Mouse (Mus musculus): ENCODE measurements around the gene Ube2j2. TPM values are rescaled to one million over a fixed set of nuclear protein-coding genes. Genes with fewer than 3 reads are reported as not detected.

The Ube2j2 gene
- polyA plus RNA-seq, 1 experiment from 2014 or later = 101 TPM

GRCm38 (mm10) chr4:155970286-155970685, 26.7 kb downstream of the Ube2j2 start:
- Histone ChIP-seq H3K9ac (ENCODE audit: low read depth, low read length) (no peak overlapping the region), H3K4me3 (ENCODE audit: low read depth, low read length) (no peak overlapping the region), H3K27ac (ENCODE audit: low read depth, low read length) (no peak overlapping the region), H3K36me3 (ENCODE audit: control insufficient read depth, insufficient read depth) (peaks cover 12% of the 10 kb centered on the region), H3K27me3 (replicated peaks; ENCODE audit: control insufficient read depth, insufficient read depth, low read length) (no peaks in the 10 kb centered on the region), H3K4me1 (replicated peaks; ENCODE audit: control insufficient read depth, insufficient read depth, low read length) (peaks cover 7% of the 10 kb centered on the region; the same call in 1 of the 2 replicates), H3K4me2 (replicated peaks; ENCODE audit: low read depth) (no peak overlapping the region), H3K9me3 (ENCODE audit: control insufficient read depth) (no peaks in the 10 kb centered on the region)
- TF ChIP-seq CTCF (IDR thresholded peaks at IDR 0.05; ENCODE audit: low read depth) = no peak
- ATAC-seq = no peak
- WGBS = 83% methylated on average over 5 of the region's 5 CpGs

GRCm38 (mm10) chr4:155972651-155973050, 29.0 kb downstream of the Ube2j2 start:
- Histone ChIP-seq H3K27ac (ENCODE audit: low read depth, low read length) (no peak overlapping the region), H3K4me2 (replicated peaks; ENCODE audit: low read depth) (no peak overlapping the region), H3K4me1 (replicated peaks; ENCODE audit: control insufficient read depth, insufficient read depth, low read length) (peaks cover 7% of the 10 kb centered on the region; the same call in 1 of the 2 replicates), H3K9ac (ENCODE audit: low read depth, low read length) (no peak overlapping the region), H3K36me3 (ENCODE audit: control insufficient read depth, insufficient read depth) (no peaks in the 10 kb centered on the region), H3K27me3 (replicated peaks; ENCODE audit: control insufficient read depth, insufficient read depth, low read length) (no peaks in the 10 kb centered on the region), H3K4me3 (ENCODE audit: low read depth, low read length) (no peak overlapping the region), H3K9me3 (ENCODE audit: control insufficient read depth) (no peaks in the 10 kb centered on the region)
- 82% methylated on average over 6 of the region's 6 CpGs for WGBS
- ATAC-seq = no peak
- TF ChIP-seq CTCF (IDR thresholded peaks at IDR 0.05; ENCODE audit: low read depth) = no peak

- Histone ChIP-seq H3K4me2 (replicated peaks; ENCODE audit: low read depth) (no peak overlapping the region), H3K4me3 (ENCODE audit: low read depth, low read length) (no peak overlapping the region), H3K36me3 (ENCODE audit: control insufficient read depth, insufficient read depth) (no peaks in the 10 kb centered on the region), H3K9me3 (ENCODE audit: control insufficient read depth) (no peaks in the 10 kb centered on the region), H3K9ac (ENCODE audit: low read depth, low read length) (no peak overlapping the region), H3K4me1 (replicated peaks; ENCODE audit: control insufficient read depth, insufficient read depth, low read length) (peaks cover 7% of the 10 kb centered on the region; the same call in 1 of the 2 replicates), H3K27ac (ENCODE audit: low read depth, low read length) (no peak overlapping the region), H3K27me3 (replicated peaks; ENCODE audit: control insufficient read depth, insufficient read depth, low read length) (no peaks in the 10 kb centered on the region)
- 0 out of 2 replicates have a peak, but pooled peaks have one; percentile 16 for TF ChIP-seq CTCF (IDR thresholded peaks at IDR 0.05; ENCODE audit: low read depth)
- ATAC-seq = no peak
- WGBS = 82% methylated on average over 2 of the region's 2 CpGs
Observed at GRCm38 (mm10) chr4:155973239-155973638, 29.6 kb downstream of the Ube2j2 start.

GRCm38 (mm10) chr4:155981436-155982082, 37.9 kb downstream of the Ube2j2 start:
- 80% methylated on average over 12 of the region's 12 CpGs for WGBS
- no peaks in the 10 kb centered on the region for H3K27me3 ChIP-seq (replicated peaks; ENCODE audit: control insufficient read depth, insufficient read depth, low read length)
- no peak overlapping the region for H3K4me3 ChIP-seq (ENCODE audit: low read depth, low read length)
- H3K4me2 ChIP-seq (replicated peaks; ENCODE audit: low read depth) = no peak overlapping the region
- H3K27ac ChIP-seq (ENCODE audit: low read depth, low read length) = no peak overlapping the region
- ATAC-seq = no peak
- H3K9me3 ChIP-seq (ENCODE audit: control insufficient read depth) = no peaks in the 10 kb centered on the region
- no peaks in the 10 kb centered on the region for H3K4me1 ChIP-seq (replicated peaks; ENCODE audit: control insufficient read depth, insufficient read depth, low read length)
- TF ChIP-seq CTCF (IDR thresholded peaks at IDR 0.05; ENCODE audit: low read depth) = no peak
- no peak overlapping the region for H3K9ac ChIP-seq (ENCODE audit: low read depth, low read length)
- no peaks in the 10 kb centered on the region for H3K36me3 ChIP-seq (ENCODE audit: control insufficient read depth, insufficient read depth)

GRCm38 (mm10) chr4:155983788-155984187, 40.2 kb downstream of the Ube2j2 start:
- Histone ChIP-seq H3K27ac (ENCODE audit: low read depth, low read length) (no peak overlapping the region), H3K4me3 (ENCODE audit: low read depth, low read length) (no peak overlapping the region), H3K9me3 (ENCODE audit: control insufficient read depth) (no peaks in the 10 kb centered on the region), H3K36me3 (ENCODE audit: control insufficient read depth, insufficient read depth) (no peaks in the 10 kb centered on the region), H3K4me2 (replicated peaks; ENCODE audit: low read depth) (no peak overlapping the region), H3K27me3 (replicated peaks; ENCODE audit: control insufficient read depth, insufficient read depth, low read length) (no peaks in the 10 kb centered on the region), H3K4me1 (replicated peaks; ENCODE audit: control insufficient read depth, insufficient read depth, low read length) (no peaks in the 10 kb centered on the region), H3K9ac (ENCODE audit: low read depth, low read length) (no peak overlapping the region)
- no peak for TF ChIP-seq CTCF (IDR thresholded peaks at IDR 0.05; ENCODE audit: low read depth)
- WGBS = 24% methylated on average over 2 of the region's 2 CpGs
- ATAC-seq = no peak

- Histone ChIP-seq H3K27ac (ENCODE audit: low read depth, low read length) (no peak overlapping the region; the same call in 1 of the 2 replicates), H3K9me3 (ENCODE audit: control insufficient read depth) (no peaks in the 10 kb centered on the region), H3K27me3 (replicated peaks; ENCODE audit: control insufficient read depth, insufficient read depth, low read length) (no peaks in the 10 kb centered on the region), H3K4me2 (replicated peaks; ENCODE audit: low read depth) (peak overlapping the region; percentile 98), H3K9ac (ENCODE audit: low read depth, low read length) (peak overlapping the region; percentile 75; the same call in 1 of the 2 replicates), H3K4me3 (ENCODE audit: low read depth, low read length) (peak overlapping the region; percentile 90), H3K36me3 (ENCODE audit: control insufficient read depth, insufficient read depth) (peaks cover 6% of the 10 kb centered on the region; the same call in 1 of the 2 replicates), H3K4me1 (replicated peaks; ENCODE audit: control insufficient read depth, insufficient read depth, low read length) (no peaks in the 10 kb centered on the region)
- WGBS = 76% methylated on average over 22 of the region's 22 CpGs
- ATAC-seq = no peak
- TF ChIP-seq CTCF (IDR thresholded peaks at IDR 0.05; ENCODE audit: low read depth) = peak; percentile 11; the same call in 1 of the 2 replicates
Observed at GRCm38 (mm10) chr4:155991211-155991907, 47.7 kb downstream of the Ube2j2 start.

Measured in intestine, postnatal 0 days (tissue).